Mouse (Mus musculus) heart, embryonic 13.5 days (tissue): ENCODE measurements at regions not wholly inside any gene's neighbourhood (a gene's known extent, or its start where the extent isn't known, plus 50 kb on each side); places are given as distances from the start of the nearest gene placed in this dataset.

Experiments
- ATAC-seq: fragments of 200-750 bp; cut with Nextera tagmentation; 2 replicates; pipeline ENCODE4 v1.8.0; 2017; ENCODE audit warnings: moderate TSS enrichment; ENCODE audit not compliant: insufficient number of reproducible peaks, low FRiP score, low TSS enrichment; ENCODE audit errors: extremely low read depth
- H3K27ac ChIP-seq: fragments of 300-500 bp; sonication (generic); replicated peaks from 2 replicates; pipeline ENCODE4 v1.5.1; 2015; ENCODE audit warnings: moderate library complexity, mild to moderate bottlenecking, inconsistent platforms
- H3K27me3 ChIP-seq: fragments of 300-500 bp; sonication (generic); replicated peaks from 2 replicates; pipeline ENCODE4 v1.6.1; 2015; ENCODE audit warnings: mild to moderate bottlenecking, inconsistent platforms
- H3K36me3 ChIP-seq: fragments of 300-500 bp; sonication (generic); 2 replicates; pipeline ENCODE4 v1.6.1; 2015; ENCODE audit warnings: mild to moderate bottlenecking, inconsistent platforms
- H3K4me1 ChIP-seq: fragments of 300-500 bp; sonication (generic); 2 replicates; pipeline ENCODE4 v1.6.1; 2015; ENCODE audit warnings: inconsistent platforms
- H3K4me2 ChIP-seq: fragments of 300-500 bp; sonication (generic); 2 replicates; pipeline ENCODE4 v1.6.1; 2015; ENCODE audit warnings: inconsistent platforms, mild to moderate bottlenecking, moderate library complexity
- H3K4me3 ChIP-seq: fragments of 300-500 bp; sonication (generic); 2 replicates; pipeline ENCODE4 v1.5.1; 2015; ENCODE audit warnings: moderate library complexity, mild to moderate bottlenecking, inconsistent platforms
- H3K9ac ChIP-seq: fragments of 300-500 bp; sonication (generic); 2 replicates; pipeline ENCODE4 v1.6.1; 2015; ENCODE audit warnings: inconsistent platforms, mild to moderate bottlenecking, moderate library complexity
- H3K9me3 ChIP-seq: fragments of 300-500 bp; sonication (generic); 2 replicates; pipeline ENCODE4 v1.6.1; 2016; ENCODE audit warnings: inconsistent platforms
- WGBS: fragments of 180-500 bp; shearing (Covaris S2); methylation state at CpG from one replicate; pipeline ENCODE4 v1.1.7; 2015; ENCODE audit warnings: mixed read lengths; 5-methylcytosine and 5-hydroxymethylcytosine counted together

DNA sequence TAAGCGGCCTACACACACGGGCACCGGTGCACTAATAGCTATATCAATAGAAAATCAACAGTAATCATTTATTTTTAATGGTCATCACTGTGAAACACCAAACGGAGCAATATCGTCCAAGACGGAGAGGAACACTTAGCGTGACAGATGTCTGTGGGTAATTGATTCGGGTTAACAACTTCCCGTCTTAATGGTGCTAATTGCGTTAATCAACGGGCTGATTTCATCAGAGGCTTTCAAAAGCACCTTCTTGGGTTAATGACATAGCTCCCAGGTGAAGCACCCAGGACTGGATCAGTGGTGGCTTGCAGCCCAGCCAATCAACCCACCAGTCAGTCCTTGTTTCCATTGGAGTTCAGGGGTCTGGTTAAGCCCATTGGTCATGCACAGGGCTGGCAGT lies 502.0 kb downstream of the Med13l start:
- no peak overlapping the region for H3K4me2 ChIP-seq
- no peaks in the 10 kb centered on the region for H3K27me3 ChIP-seq
- no peak overlapping the region for H3K4me3 ChIP-seq
- no peak overlapping the region for H3K9ac ChIP-seq
- ATAC-seq = no peak
- H3K4me1 ChIP-seq = peaks cover 10% of the 10 kb centered on the region; the same call in 1 of the 2 replicates
- H3K9me3 ChIP-seq = no peaks in the 10 kb centered on the region
- no peak overlapping the region for H3K27ac ChIP-seq
- H3K36me3 ChIP-seq = no peaks in the 10 kb centered on the region
- 88% methylated on average over 11 of the region's 11 CpGs for WGBS

DNA sequence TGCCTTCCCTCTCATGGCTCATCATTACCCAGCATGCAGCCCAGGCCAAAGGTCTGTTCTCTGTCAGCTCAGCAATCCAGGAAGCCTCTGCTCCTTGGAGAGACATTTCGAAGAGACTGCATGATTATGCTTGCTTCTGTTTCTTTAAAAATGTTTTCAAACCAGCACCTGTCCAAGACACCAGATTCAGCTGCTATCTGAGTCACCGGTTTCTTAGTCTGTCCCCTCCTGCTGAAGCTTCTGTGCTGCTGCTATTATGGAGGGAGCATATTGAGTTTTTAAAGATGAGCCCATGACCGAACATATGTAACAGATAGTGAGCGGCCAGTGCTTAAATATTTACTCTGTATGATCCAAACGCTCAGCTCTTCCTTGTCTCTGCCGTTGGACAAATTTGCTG lies 506.2 kb downstream of the Med13l start:
- no peaks in the 10 kb centered on the region for H3K9me3 ChIP-seq
- no peaks in the 10 kb centered on the region for H3K4me1 ChIP-seq
- no peak overlapping the region for H3K9ac ChIP-seq
- H3K27me3 ChIP-seq = peaks cover 13% of the 10 kb centered on the region; the same call in 1 of the 2 replicates
- H3K27ac ChIP-seq = no peak overlapping the region
- H3K4me3 ChIP-seq = no peak overlapping the region
- H3K36me3 ChIP-seq = no peaks in the 10 kb centered on the region
- H3K4me2 ChIP-seq = no peak overlapping the region
- WGBS = 71% methylated on average over 6 of the region's 6 CpGs
- no peak for ATAC-seq

DNA sequence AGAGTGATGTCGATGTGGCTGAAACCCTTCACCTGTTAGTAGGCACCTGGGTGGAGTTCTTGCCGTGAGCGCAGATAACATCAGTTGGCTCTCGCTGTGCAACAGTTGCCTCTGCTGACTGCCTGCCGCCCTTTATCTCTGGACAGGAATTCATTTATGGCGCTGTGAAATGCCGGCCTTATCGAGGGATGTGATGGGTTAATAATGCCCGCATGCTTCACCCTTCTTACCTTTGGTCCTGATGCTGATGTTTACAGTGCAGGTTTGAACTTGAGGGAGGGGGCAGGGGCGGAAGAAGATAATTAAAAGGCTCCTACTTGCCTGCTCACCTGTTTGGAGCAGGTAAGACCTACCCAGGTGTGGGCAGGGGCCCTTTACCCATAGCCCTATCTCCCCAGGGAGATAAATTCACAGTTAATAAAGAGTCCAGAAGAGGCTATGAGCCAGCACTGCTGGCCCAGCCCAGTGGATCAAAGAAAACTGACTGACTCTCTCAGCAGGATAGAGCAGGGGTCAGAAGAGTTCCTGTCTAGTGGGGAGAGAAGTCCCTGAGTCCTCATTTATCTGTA lies 509.4 kb downstream of the Med13l start:
- no peak overlapping the region for H3K9ac ChIP-seq
- ATAC-seq = no peak
- peaks cover 13% of the 10 kb centered on the region; the same call in 1 of the 2 replicates for H3K27me3 ChIP-seq
- no peak overlapping the region for H3K27ac ChIP-seq
- H3K4me3 ChIP-seq = no peak overlapping the region
- no peak overlapping the region for H3K4me2 ChIP-seq
- H3K9me3 ChIP-seq = no peaks in the 10 kb centered on the region; the same call in 1 of the 2 replicates
- H3K4me1 ChIP-seq = no peaks in the 10 kb centered on the region
- 57% methylated on average over 10 of the region's 10 CpGs for WGBS
- no peaks in the 10 kb centered on the region for H3K36me3 ChIP-seq

DNA sequence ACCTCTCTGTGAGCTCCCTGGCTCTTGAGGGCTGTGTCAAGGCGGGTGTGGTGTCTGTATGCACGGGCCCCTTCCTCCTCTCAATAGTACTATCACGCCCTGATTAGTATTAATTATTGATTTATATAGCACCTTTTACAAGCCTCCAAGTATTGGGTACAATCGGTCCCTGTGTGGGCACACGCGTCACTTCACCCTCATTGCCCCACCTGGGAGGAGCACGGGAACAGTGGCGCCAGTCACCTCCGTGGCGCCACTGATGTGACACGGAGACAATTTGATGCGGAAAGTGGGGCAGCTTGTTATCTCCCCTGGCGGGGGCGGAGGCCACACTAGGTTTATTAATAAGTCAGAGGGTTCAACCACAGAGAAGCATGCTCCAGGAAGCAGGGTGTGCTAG lies 512.2 kb downstream of the Med13l start:
- H3K36me3 ChIP-seq = no peaks in the 10 kb centered on the region
- no peak overlapping the region for H3K9ac ChIP-seq
- no peak overlapping the region for H3K4me2 ChIP-seq
- peaks cover 13% of the 10 kb centered on the region; the same call in 1 of the 2 replicates for H3K27me3 ChIP-seq
- no peak overlapping the region for H3K4me3 ChIP-seq
- ATAC-seq = no peak
- no peaks in the 10 kb centered on the region for H3K4me1 ChIP-seq
- H3K9me3 ChIP-seq = no peaks in the 10 kb centered on the region; the same call in 1 of the 2 replicates
- H3K27ac ChIP-seq = no peak overlapping the region
- 79% methylated on average over 14 of the region's 14 CpGs for WGBS

DNA sequence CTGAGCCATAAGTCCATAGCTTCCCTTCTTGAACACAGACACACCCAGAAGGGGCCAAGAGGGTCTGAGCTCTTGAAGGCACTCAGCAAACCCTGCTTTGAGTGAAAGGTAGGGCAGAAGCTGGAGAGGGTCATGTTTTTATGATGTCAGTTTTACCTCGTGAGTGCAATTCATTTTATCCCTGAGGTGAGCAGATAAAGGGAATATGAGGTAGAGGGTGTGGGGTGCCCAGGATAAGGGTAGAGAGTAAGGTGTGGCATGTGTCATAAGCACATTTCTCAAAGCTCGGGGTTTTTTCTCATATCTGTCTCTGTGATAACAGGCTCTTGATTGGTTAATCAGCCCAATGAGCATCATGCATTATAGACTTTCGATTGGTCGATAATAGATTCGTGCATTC lies 520.3 kb downstream of the Med13l start:
- Histone ChIP-seq H3K4me2 (no peak overlapping the region), H3K27ac (no peak overlapping the region), H3K4me3 (no peak overlapping the region), H3K4me1 (peaks cover 11% of the 10 kb centered on the region), H3K27me3 (peaks cover 47% of the 10 kb centered on the region), H3K9ac (no peak overlapping the region), H3K36me3 (no peaks in the 10 kb centered on the region), H3K9me3 (no peaks in the 10 kb centered on the region)
- WGBS = 71% methylated on average over 5 of the region's 5 CpGs
- no peak for ATAC-seq

DNA sequence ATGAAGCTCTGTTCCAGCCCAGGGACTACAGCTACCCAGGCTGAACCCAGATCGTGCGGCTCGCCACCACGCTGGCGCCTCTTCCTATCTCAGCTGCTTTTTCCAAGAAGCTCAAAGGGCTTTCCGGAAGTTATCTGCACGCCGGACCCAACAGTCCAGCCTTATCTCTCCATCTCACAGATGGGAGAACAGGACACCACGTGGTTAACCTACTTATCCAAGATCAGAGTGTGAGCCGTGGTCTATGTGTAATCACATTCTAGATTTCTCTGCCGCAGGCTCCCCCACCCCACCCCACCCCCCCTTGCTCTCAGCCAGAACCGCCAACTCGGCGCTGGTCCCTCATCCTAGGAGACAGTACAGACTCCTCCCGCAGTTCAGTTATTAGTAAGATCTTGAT lies 522.4 kb downstream of the Med13l start:
- WGBS = 25% methylated on average over 15 of the region's 15 CpGs
- no peak overlapping the region for H3K27ac ChIP-seq
- no peaks in the 10 kb centered on the region for H3K36me3 ChIP-seq
- peaks cover 23% of the 10 kb centered on the region for H3K4me1 ChIP-seq
- peak overlapping the region; percentile 54 for H3K4me2 ChIP-seq
- ATAC-seq = no peak
- H3K9me3 ChIP-seq = no peaks in the 10 kb centered on the region
- H3K9ac ChIP-seq = no peak overlapping the region
- H3K4me3 ChIP-seq = peak overlapping the region; percentile 13
- peaks cover 68% of the 10 kb centered on the region for H3K27me3 ChIP-seq

DNA sequence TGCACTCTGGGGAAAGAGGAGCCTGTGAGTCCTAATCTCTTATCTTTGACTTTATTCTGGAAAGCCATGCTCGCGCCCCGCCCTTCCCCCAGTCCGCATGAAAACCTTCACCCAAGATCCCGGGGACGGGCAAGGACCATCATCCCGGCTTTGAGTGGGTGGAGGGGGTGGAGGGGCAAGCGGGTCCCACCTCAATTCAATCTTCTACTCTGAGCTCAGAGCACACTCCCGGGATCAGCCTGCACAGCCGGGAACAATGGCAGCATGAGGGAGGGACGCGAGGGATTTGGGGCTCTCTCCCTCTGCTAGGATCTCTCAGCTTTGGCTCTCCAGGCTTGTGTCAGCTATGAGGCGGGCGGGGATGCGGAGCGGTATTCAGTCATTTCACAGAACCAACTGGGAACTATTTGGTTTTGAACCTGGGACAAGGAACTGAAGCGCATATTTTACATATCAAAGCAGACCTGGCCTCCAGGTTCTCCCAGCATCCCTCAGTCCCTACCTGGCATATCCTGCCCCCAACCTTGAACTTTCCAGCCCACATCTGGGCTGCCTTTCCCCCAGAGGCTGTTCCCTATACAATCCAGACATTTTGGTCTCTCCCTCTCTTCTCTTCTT lies 537.2 kb downstream of the Med13l start:
- H3K4me3 ChIP-seq = peak overlapping the region; percentile 30
- peaks cover 55% of the 10 kb centered on the region for H3K27me3 ChIP-seq
- no peaks in the 10 kb centered on the region for H3K9me3 ChIP-seq
- H3K9ac ChIP-seq = no peak overlapping the region
- no peaks in the 10 kb centered on the region for H3K4me1 ChIP-seq
- ATAC-seq = no peak
- H3K4me2 ChIP-seq = peak overlapping the region; percentile 56
- WGBS = 1% methylated on average over 17 of the region's 17 CpGs
- H3K36me3 ChIP-seq = no peaks in the 10 kb centered on the region
- no peak overlapping the region for H3K27ac ChIP-seq

DNA sequence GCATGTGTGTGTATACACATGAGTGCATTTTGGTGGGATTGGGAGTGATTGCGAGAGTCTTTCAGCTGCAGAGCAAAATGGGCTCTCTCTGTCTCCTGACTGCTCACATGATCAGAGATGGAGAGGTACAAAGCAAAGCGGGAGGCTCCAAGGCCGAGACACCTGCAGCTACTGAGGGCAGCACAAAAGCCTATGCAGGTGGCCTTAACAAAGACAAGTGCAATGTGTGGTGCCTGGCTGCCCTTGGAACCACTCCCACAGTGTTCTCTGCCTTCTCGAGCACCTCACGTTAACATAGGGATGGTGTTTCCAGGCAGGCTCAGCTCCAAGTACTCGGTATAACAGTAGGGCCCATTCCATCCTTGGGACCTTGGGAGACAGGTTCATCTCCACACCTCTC lies 539.3 kb downstream of the Med13l start:
- ATAC-seq = no peak
- WGBS = 76% methylated on average over 6 of the region's 6 CpGs
- Histone ChIP-seq H3K36me3 (no peaks in the 10 kb centered on the region), H3K9me3 (no peaks in the 10 kb centered on the region), H3K4me3 (no peak overlapping the region), H3K27ac (no peak overlapping the region), H3K4me1 (no peaks in the 10 kb centered on the region), H3K9ac (no peak overlapping the region), H3K4me2 (no peak overlapping the region), H3K27me3 (peaks cover 49% of the 10 kb centered on the region)

DNA sequence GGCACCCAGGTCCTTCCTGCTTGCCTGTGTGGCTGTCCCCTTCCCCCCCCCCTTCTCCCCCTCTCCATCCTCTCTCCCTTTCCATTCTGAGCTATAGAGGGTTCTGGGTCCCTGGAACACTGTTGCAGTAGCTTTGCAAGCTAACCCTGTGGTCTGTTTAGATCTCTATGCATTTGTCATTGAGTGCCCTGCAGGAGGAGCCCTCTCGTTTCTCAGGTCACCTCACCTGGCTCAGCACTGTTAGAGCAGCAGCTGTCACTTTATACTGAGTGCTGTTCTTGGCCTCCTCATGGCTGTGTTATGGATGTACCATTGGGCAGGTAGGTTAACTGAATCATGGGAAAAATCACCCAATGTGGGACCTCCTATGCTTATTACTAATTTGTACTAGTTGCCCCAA lies 543.0 kb downstream of the Med13l start:
- Histone ChIP-seq H3K4me2 (no peak overlapping the region), H3K9me3 (no peaks in the 10 kb centered on the region), H3K27me3 (peaks cover 22% of the 10 kb centered on the region), H3K36me3 (no peaks in the 10 kb centered on the region), H3K4me3 (no peak overlapping the region), H3K4me1 (no peaks in the 10 kb centered on the region), H3K27ac (no peak overlapping the region), H3K9ac (no peak overlapping the region)
- ATAC-seq = no peak
- WGBS = 31% methylated on average over 1 of the region's 1 CpGs

DNA sequence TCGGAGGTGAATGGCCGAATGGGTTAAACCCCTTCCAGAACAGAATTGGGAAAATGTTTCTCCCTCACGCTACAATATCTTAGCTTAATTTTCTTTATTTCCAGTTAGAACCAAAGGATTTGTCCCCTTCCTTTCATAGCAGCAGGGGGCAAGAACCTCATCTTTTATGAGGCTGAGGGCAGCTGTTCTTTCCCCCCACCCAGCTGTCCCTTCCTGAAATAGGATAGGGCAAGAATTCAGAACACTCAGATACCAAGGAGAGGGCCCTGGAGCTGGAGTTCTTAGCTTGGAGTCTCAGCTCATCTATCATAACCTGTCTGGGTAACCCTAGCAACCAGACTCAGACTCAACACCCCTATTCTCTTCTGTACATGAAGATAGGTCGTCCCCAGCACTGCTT lies 547.4 kb downstream of the Med13l start:
- no peak overlapping the region for H3K9ac ChIP-seq
- 68% methylated on average over 4 of the region's 4 CpGs for WGBS
- no peak for ATAC-seq
- H3K36me3 ChIP-seq = no peaks in the 10 kb centered on the region
- H3K9me3 ChIP-seq = no peaks in the 10 kb centered on the region
- H3K4me2 ChIP-seq = no peak overlapping the region
- H3K4me3 ChIP-seq = no peak overlapping the region
- no peaks in the 10 kb centered on the region for H3K4me1 ChIP-seq
- H3K27me3 ChIP-seq = peaks cover 14% of the 10 kb centered on the region
- H3K27ac ChIP-seq = no peak overlapping the region

DNA sequence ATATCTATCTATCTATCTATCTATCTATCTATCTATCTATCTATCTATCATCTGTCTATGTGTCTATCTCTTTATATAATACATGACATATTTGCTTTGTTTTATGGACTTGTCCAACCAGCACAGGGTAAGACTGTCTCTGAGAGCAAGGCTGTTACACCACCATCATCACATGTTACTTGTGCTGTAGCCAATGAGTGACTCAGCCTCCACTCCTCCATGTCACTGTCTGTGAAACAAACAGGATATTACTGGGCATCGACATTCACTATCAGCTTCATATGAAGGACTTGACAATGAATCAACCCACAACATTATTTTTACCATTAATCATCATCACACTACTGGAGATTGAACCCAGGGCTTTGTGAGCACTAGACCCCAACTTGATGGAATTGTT lies 549.0 kb downstream of the Med13l start:
- peaks cover 7% of the 10 kb centered on the region for H3K27me3 ChIP-seq
- ATAC-seq = no peak
- 60% methylated on average over 1 of the region's 1 CpGs for WGBS
- no peaks in the 10 kb centered on the region for H3K36me3 ChIP-seq
- H3K4me3 ChIP-seq = no peak overlapping the region
- no peaks in the 10 kb centered on the region for H3K9me3 ChIP-seq
- H3K27ac ChIP-seq = no peak overlapping the region
- H3K4me2 ChIP-seq = no peak overlapping the region
- no peaks in the 10 kb centered on the region for H3K4me1 ChIP-seq
- H3K9ac ChIP-seq = no peak overlapping the region

DNA sequence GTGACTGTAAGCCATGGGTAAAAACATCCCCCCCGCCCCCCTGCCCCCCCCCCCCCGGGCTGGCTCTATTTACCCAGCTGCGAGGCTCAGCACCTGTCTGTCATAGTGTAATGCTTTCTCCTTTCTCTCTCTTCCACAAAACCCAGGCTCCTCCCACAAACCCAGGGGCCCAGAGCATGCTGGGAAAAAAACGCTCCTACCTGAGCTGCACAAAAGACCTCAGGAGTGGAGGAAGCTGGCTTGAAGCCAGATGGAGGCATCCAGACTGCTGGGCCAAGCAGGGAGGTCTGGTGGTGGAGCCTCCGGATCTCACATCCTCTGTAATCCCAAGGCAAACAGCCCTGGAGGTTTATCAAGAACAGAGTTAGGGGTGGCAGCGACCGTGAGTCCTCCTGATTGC lies 553.6 kb downstream of the Med13l start:
- Histone ChIP-seq H3K27ac (no peak overlapping the region), H3K4me2 (no peak overlapping the region), H3K36me3 (no peaks in the 10 kb centered on the region), H3K9me3 (no peaks in the 10 kb centered on the region), H3K4me3 (no peak overlapping the region), H3K27me3 (no peaks in the 10 kb centered on the region), H3K4me1 (no peaks in the 10 kb centered on the region), H3K9ac (no peak overlapping the region)
- no peak for ATAC-seq
- WGBS = 49% methylated on average over 7 of the region's 7 CpGs
